ENCODE assay signal across 8 mouse cellular contexts in genomic region chr13:37452022-37452941, GRCm38 (mm10).
A peak's percentile ranks its signal among the peaks of the same experiment; 100 is the strongest.
DNase-seq lines count a peak whose midpoint lies in the region; ATAC-seq lines count a peak whose summit lies in the region.

No protein-coding gene starts in this region.

- H3K4me2 ChIP-seq in heart, embryonic 16.5 days (ENCODE audit: low read depth, low read length): peak overlapping the region; percentile 62
- H3K4me2 ChIP-seq in neural tube, embryonic 12.5 days (replicated peaks): peak overlapping the region; percentile 60

- no peaks in the 10 kb centered on the region for H3K27me3 ChIP-seq in heart, embryonic 16.5 days (ENCODE audit: control insufficient read depth, insufficient read depth, low read length)
- no peaks in the 10 kb centered on the region for H3K27me3 ChIP-seq in neural tube, embryonic 12.5 days (replicated peaks)

- peak overlapping the region; percentile 43 for H3K4me3 ChIP-seq in heart, embryonic 16.5 days (ENCODE audit: low read length)
- H3K4me3 ChIP-seq in neural tube, embryonic 12.5 days: peak overlapping the region; percentile 13; the same call in 1 of the 2 replicates

- H3K27ac ChIP-seq in heart, embryonic 16.5 days (ENCODE audit: low read length): peak overlapping the region; percentile 73
- H3K27ac ChIP-seq in neural tube, embryonic 12.5 days: no peak overlapping the region

- ATAC-seq in heart, embryonic 16.5 days (replicated peaks; ENCODE audit: extremely low read depth, insufficient read depth, low FRiP score): peak; percentile 71
- peak; percentile 64 for ATAC-seq in neural tube, embryonic 12.5 days (ENCODE audit: low FRiP score, low read depth)

- H3K9me3 ChIP-seq in heart, embryonic 16.5 days (replicated peaks; ENCODE audit: control insufficient read depth, low read length): peaks cover 4% of the 10 kb centered on the region; the same call in 1 of the 2 replicates
- no peaks in the 10 kb centered on the region for H3K9me3 ChIP-seq in neural tube, embryonic 12.5 days

- peaks cover 2% of the 10 kb centered on the region; the same call in 1 of the 2 replicates for H3K36me3 ChIP-seq in heart, embryonic 16.5 days (ENCODE audit: control insufficient read depth, insufficient read depth)
- no peaks in the 10 kb centered on the region for H3K36me3 ChIP-seq in neural tube, embryonic 12.5 days

- peak; percentile 62 to 73 for DNase-seq in urinary bladder, adult 18-20 months (ENCODE audit: low spot score in 2 of 2)
- no peak for DNase-seq in urinary bladder, postnatal 10 days (ENCODE audit: low spot score)
- peak; percentile 54 for DNase-seq in fibroblast of lung, adult 2 months (ENCODE audit: low read depth)
- DNase-seq in kidney, postnatal 10 days: peak; percentile 77
- DNase-seq in lung, adult 18-20 months: peak; percentile 85 to 89
- DNase-seq in testis, postnatal 10 days (ENCODE audit: low spot score): peak; percentile 65

- 4% methylated on average over 22 of the region's 22 CpGs for WGBS in heart, embryonic 16.5 days
- WGBS in neural tube, embryonic 12.5 days: 5% methylated on average over 22 of the region's 22 CpGs

- peak overlapping the region; percentile 67 for H3K9ac ChIP-seq in heart, embryonic 16.5 days (ENCODE audit: low read length)
- H3K9ac ChIP-seq in neural tube, embryonic 12.5 days: 0 out of 2 replicates have a peak overlapping the region, but pooled peaks have one; percentile 17

- peaks cover 49% of the 10 kb centered on the region for H3K4me1 ChIP-seq in heart, embryonic 16.5 days (ENCODE audit: control insufficient read depth, insufficient read depth, low read length)
- peaks cover 15% of the 10 kb centered on the region for H3K4me1 ChIP-seq in neural tube, embryonic 12.5 days
